Mouse (Mus musculus) CH12.LX (cell line): ENCODE results near the gene Scamp2. TPM values are rescaled to one million over a fixed set of nuclear protein-coding genes. Genes with fewer than 3 reads are reported as not detected.

Source experiments
- DNase-seq: peaks from one replicate; pipeline ENCODE4 v3.0.0-alpha.2; 2013; ENCODE audit errors: extremely low read depth
- H3K27ac ChIP-seq: 2 replicates; pipeline ENCODE4 v1.5.1; 2012; ENCODE audit warnings: low read depth, mild to moderate bottlenecking, control low read depth, moderate library complexity; ENCODE audit not compliant: insufficient read depth
- H3K27me3 ChIP-seq: replicated peaks from 2 replicates; pipeline ENCODE3; 2012; ENCODE audit warnings: inconsistent platforms
- H3K36me3 ChIP-seq, 2 experiments: replicated peaks in 1 of 2; 2 replicates each; pipeline versions ENCODE3 to v1.6.1; 2012; ENCODE audit warnings: inconsistent platforms in 1 of 2, low read length in 1 of 2, mild to moderate bottlenecking in 1 of 2, mixed read lengths in 1 of 2, moderate library complexity in 1 of 2; ENCODE audit not compliant: control insufficient read depth in 1 of 2, insufficient read depth in 1 of 2
- H3K4me1 ChIP-seq, 2 experiments: 2 replicates each; pipeline ENCODE4 v1.6.1; 2012; ENCODE audit warnings: inconsistent platforms in 1 of 2, moderate library complexity in 1 of 2; ENCODE audit not compliant: insufficient read depth in 2 of 2, control insufficient read depth in 1 of 2
- H3K4me2 ChIP-seq: 2 replicates; pipeline ENCODE4 v1.6.1; 2012; ENCODE audit warnings: low read depth, mild to moderate bottlenecking, control low read depth; ENCODE audit not compliant: poor library complexity, insufficient read depth, severe bottlenecking
- H3K4me3 ChIP-seq, 3 experiments: fragments of 150-350 bp in 1 of 3; sonication (generic) in 1 of 3; replicated peaks in 1 of 3; 2 replicates each; pipeline versions ENCODE3 to v1.5.1; 2011 to 2012; ENCODE audit warnings: low read depth in 2 of 3, low read length in 2 of 3, mild to moderate bottlenecking in 2 of 3, moderate library complexity in 2 of 3, control low read depth in 1 of 3, improper control_type of control experiment in 1 of 3, inconsistent platforms in 1 of 3, mixed read lengths in 1 of 3; ENCODE audit not compliant: poor library complexity in 1 of 3
- H3K79me2 ChIP-seq: replicated peaks from 2 replicates; pipeline ENCODE4 v1.6.1; 2012; ENCODE audit warnings: mild to moderate bottlenecking, moderate library complexity; ENCODE audit not compliant: control insufficient read depth, poor library complexity, insufficient read depth, severe bottlenecking; ENCODE audit errors: extremely low read depth
- H3K9ac ChIP-seq: 2 replicates; pipeline ENCODE4 v1.6.1; 2012; ENCODE audit warnings: low read depth, mild to moderate bottlenecking, control low read depth, moderate library complexity; ENCODE audit not compliant: insufficient read depth
- H3K9me3 ChIP-seq: replicated peaks from 2 replicates; pipeline ENCODE3; 2012; ENCODE audit warnings: low read length, inconsistent platforms, mixed read lengths
- BHLHE40 ChIP-seq: IDR thresholded peaks from 2 replicates; pipeline ENCODE4 v1.6.1; 2011; ENCODE audit warnings: mild to moderate bottlenecking, low read depth, low read length, improper control_type of control experiment
- CHD1 ChIP-seq: IDR thresholded peaks from 2 replicates; pipeline ENCODE4 v1.6.1; 2012; ENCODE audit warnings: low read depth, low read length, improper control_type of control experiment, inconsistent platforms
- CTCF ChIP-seq, 2 experiments: IDR thresholded peaks in 1 of 2; conservative IDR thresholded peaks in 1 of 2; 2 replicates each; pipeline ENCODE4 v1.5.1; 2011 to 2012; ENCODE audit warnings: low read depth in 2 of 2, low read length in 2 of 2, improper control_type of control experiment in 1 of 2, inconsistent platforms in 1 of 2, mild to moderate bottlenecking in 1 of 2, moderate library complexity in 1 of 2
- ELF1 ChIP-seq: IDR thresholded peaks from 2 replicates; pipeline ENCODE4 v1.6.1; 2014; ENCODE audit warnings: low read depth, mild to moderate bottlenecking, inconsistent platforms, low read length, improper control_type of control experiment
- EP300 ChIP-seq: IDR thresholded peaks from 2 replicates; pipeline ENCODE4 v1.6.1; 2011; ENCODE audit warnings: low read length, improper control_type of control experiment
- ETS1 ChIP-seq: conservative IDR thresholded peaks from 2 replicates; pipeline ENCODE4 v1.6.1; 2012; ENCODE audit warnings: low read depth, mild to moderate bottlenecking, inconsistent platforms, low read length, improper control_type of control experiment, moderate library complexity
- HCFC1 ChIP-seq: IDR thresholded peaks from 2 replicates; pipeline ENCODE4 v1.6.1; 2012; ENCODE audit warnings: low read depth, mild to moderate bottlenecking, inconsistent platforms, low read length, improper control_type of control experiment
- IRF4 ChIP-seq: IDR thresholded peaks from 2 replicates; pipeline ENCODE4 v1.6.1; 2014; ENCODE audit warnings: low read depth, mild to moderate bottlenecking, inconsistent platforms, low read length, improper control_type of control experiment
- JUN ChIP-seq: IDR thresholded peaks from 2 replicates; pipeline ENCODE4 v1.6.1; 2011; ENCODE audit warnings: low read depth, mild to moderate bottlenecking, low read length, improper control_type of control experiment, moderate library complexity; ENCODE audit not compliant: insufficient read depth
- JUND ChIP-seq: conservative IDR thresholded peaks from 2 replicates; pipeline ENCODE4 v1.6.1; 2011; ENCODE audit warnings: low read depth, low read length, improper control_type of control experiment
- KAT2A ChIP-seq: IDR thresholded peaks from 2 replicates; pipeline ENCODE4 v1.6.1; 2012; ENCODE audit warnings: low read length, improper control_type of control experiment, inconsistent platforms; ENCODE audit not compliant: insufficient replicate concordance
- MAFK ChIP-seq: IDR thresholded peaks from 2 replicates; pipeline ENCODE4 v1.6.1; 2011; ENCODE audit warnings: low read length, improper control_type of control experiment; ENCODE audit not compliant: insufficient replicate concordance
- MAX ChIP-seq: IDR thresholded peaks from 2 replicates; pipeline ENCODE4 v1.6.1; 2011; ENCODE audit warnings: low read length, improper control_type of control experiment
- MAZ ChIP-seq: IDR thresholded peaks from 2 replicates; pipeline ENCODE4 v1.6.1; 2012; ENCODE audit warnings: low read depth, mild to moderate bottlenecking, inconsistent platforms, low read length, improper control_type of control experiment, moderate library complexity
- MXI1 ChIP-seq: IDR thresholded peaks from 2 replicates; pipeline ENCODE4 v1.6.1; 2011; ENCODE audit warnings: mild to moderate bottlenecking, low read depth, low read length, improper control_type of control experiment
- PAX5 ChIP-seq: IDR thresholded peaks from 2 replicates; pipeline ENCODE4 v1.6.1; 2012; ENCODE audit warnings: low read length, inconsistent platforms, mixed read lengths
- POLR2A ChIP-seq: IDR thresholded peaks from 2 replicates; pipeline ENCODE4 v1.6.1; 2011; ENCODE audit warnings: low read depth, mild to moderate bottlenecking, improper control_type of control experiment, low read length
- POLR2AphosphoS2 ChIP-seq: IDR thresholded peaks from 2 replicates; pipeline ENCODE4 v1.6.1; 2011; ENCODE audit warnings: low read depth, low read length, improper control_type of control experiment
- RAD21 ChIP-seq: IDR thresholded peaks from 2 replicates; pipeline ENCODE4 v1.6.1; 2011; ENCODE audit warnings: low read depth, mild to moderate bottlenecking, low read length, improper control_type of control experiment, moderate library complexity
- RCOR1 ChIP-seq: conservative IDR thresholded peaks from 2 replicates; pipeline ENCODE4 v1.6.1; 2012; ENCODE audit warnings: low read depth, mild to moderate bottlenecking, inconsistent platforms, low read length, improper control_type of control experiment
- SIN3A ChIP-seq: IDR thresholded peaks from 2 replicates; pipeline ENCODE4 v1.6.1; 2012; ENCODE audit warnings: low read length, improper control_type of control experiment, inconsistent platforms
- TBP ChIP-seq: conservative IDR thresholded peaks from 2 replicates; pipeline ENCODE4 v1.6.1; 2011; ENCODE audit warnings: low read depth, low read length, improper control_type of control experiment
- UBTF ChIP-seq: IDR thresholded peaks from 2 replicates; pipeline ENCODE4 v1.6.1; 2012; ENCODE audit warnings: low read depth, mild to moderate bottlenecking, inconsistent platforms, low read length, improper control_type of control experiment, moderate library complexity
- USF1 ChIP-seq: IDR thresholded peaks from 2 replicates; pipeline ENCODE4 v1.6.1; 2014; ENCODE audit warnings: low read depth, mild to moderate bottlenecking, inconsistent platforms, low read length, improper control_type of control experiment
- USF2 ChIP-seq: conservative IDR thresholded peaks from 2 replicates; pipeline ENCODE4 v1.6.1; 2011; ENCODE audit warnings: low read depth, low read length, improper control_type of control experiment
- ZC3H11A ChIP-seq: IDR thresholded peaks from 2 replicates; pipeline ENCODE4 v1.6.1; 2012; ENCODE audit warnings: low read depth, mild to moderate bottlenecking, inconsistent platforms, low read length, improper control_type of control experiment
- ZKSCAN1 ChIP-seq: IDR thresholded peaks from 2 replicates; pipeline ENCODE4 v1.6.1; 2012; ENCODE audit warnings: low read depth, inconsistent platforms, low read length, improper control_type of control experiment, borderline replicate concordance
- ZMIZ1 ChIP-seq: IDR thresholded peaks from 2 replicates; pipeline ENCODE4 v1.6.1; 2012; ENCODE audit warnings: low read depth, mild to moderate bottlenecking, inconsistent platforms, low read length, improper control_type of control experiment
- dilution Hi-C: fragments of 300-500 bp; cut with MboI; formaldehyde crosslinking; loops from 2 replicates; pipeline ENCODE4 v1.14.3; 2020; ENCODE audit warnings: low sequenced_read_pairs; ENCODE audit not compliant: extremely low pct_unique_long_range_greater_than_20kb, extremely low pct_ligation_motif_present
- in situ Hi-C: fragments of 300-500 bp; cut with MboI; formaldehyde crosslinking; loops from 3 replicates; pipeline ENCODE4 v1.14.3; 2019; ENCODE audit warnings: low sequenced_read_pairs, low pct_ligation_motif_present, low pct_unique_long_range_greater_than_20kb, mixed read lengths
- polyA plus RNA-seq: library from polyadenylated mRNA; unstranded; fragments of >175 nt; gene quantifications from 2 replicates; pipeline ENCODE4 v1.2.1, GENCODE M21; 2012; ENCODE audit warnings: low read depth; ENCODE audit not compliant: insufficient read length
- total RNA-seq, 2 experiments: library from RNA; depleted of rRNA; stranded (reverse); fragments of 300-350 nt in 1 of 2; fragments of >200 nt in 1 of 2; gene quantifications; 2 replicates each; pipeline ENCODE4 v1.2.3; 2012 to 2014

Gene Scamp2
- total and polyA plus RNA-seq, 3 experiments = 46.4 to 91.6 (median 52.2) TPM

DNA sequence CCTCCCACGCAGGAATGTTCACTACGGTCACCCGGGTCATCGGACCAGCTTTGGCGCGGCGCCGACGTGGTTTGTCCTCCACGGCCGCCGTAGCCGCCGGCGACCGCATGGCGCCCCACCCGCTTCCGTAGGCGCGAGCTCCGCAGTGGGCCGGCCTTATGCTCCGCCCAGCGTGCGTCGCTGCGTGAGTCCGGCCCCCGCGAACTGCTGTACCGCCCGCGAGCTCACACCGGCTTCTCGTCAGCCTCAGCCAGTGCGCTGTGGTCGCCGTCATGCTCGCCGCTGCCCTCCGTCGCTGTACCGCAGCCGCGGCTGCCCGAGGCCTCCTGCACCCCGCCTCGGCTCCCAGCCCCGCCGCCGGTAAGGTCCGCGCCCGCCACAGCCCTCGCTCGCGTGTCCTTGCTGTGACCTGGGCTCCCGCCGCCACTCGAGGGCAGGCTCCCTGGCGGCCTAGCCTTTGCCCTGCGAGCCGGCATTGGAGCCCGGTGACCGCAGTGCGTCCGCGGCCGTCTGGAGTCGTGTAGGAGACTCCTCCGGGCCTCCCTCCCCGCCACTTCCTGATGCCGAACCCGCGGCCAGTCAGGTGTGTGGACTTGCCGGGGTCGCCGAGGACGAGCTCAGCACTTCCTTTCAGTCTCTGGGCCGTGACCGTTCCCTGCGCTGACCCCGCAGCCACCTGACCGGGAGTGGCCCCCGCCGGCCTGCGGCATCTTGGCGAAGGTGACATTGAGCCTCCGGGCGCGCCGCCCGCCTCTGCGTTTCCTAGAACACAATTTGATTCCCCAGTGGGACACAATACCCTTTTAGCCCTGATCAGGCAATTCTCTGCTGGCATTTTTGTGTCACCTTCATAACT is 39.5 kb upstream of the Scamp2 start, which contains the start of gene Cox5a (continued):
- TF ChIP-seq POLR2AphosphoS2 (peak; percentile 87), HCFC1 (peak; percentile 85), KAT2A (peak; percentile 71; the same call in 1 of the 2 replicates), RAD21 (no peak), ZMIZ1 (peak; percentile 96), UBTF (peak; percentile 46), IRF4 (peak; percentile 19; the same call in 1 of the 2 replicates), RCOR1 (no peak), EP300 (no peak), CHD1 (no peak), JUN (no peak), MAFK (no peak)

DNA sequence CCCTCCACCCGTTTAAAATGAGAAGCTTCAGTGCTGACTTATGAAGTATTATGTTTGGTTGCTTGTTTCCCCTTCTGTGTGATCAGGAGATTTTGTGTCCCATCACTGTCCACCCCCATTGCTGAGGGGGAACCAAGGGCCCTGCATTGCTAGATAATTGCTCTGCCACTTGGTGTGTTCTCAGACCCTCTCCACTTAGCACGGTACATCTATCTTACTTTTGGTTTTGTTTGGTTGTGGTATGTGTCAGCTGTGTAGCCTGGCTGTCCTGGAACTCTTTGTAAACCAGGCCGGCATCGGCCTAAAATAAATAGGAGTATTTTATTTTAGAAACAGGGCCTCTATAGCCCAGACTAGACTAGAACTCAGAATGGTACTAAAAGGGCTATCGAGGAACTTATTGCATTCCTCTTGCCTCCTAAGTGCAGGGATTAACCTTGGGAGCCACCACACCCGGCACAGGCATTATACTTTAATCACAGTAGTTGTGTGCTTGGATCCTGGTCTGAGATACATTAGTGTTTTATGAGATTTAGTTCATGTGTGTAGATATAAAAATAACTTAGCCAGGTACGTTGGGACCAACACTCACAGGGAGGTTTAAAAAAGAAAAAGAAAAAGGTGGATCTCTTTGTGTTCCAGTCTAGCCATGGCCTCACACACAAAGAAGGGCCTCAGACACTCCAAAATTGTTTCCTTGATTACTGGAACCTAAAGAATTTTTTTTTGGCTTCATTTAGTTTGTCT is 38.5 kb upstream of the Scamp2 start:
- H3K9ac ChIP-seq = peak overlapping the region; percentile 90
- DNase-seq = no peak
- peak overlapping the region; percentile 97 for H3K4me2 ChIP-seq
- no peaks in the 10 kb centered on the region for H3K9me3 ChIP-seq
- in situ Hi-C loops = loop anchor here (5.0 kb wide), 1 partner anchor 130 kb away; the partner anchor contains the start of gene Csk
- TF ChIP-seq JUND = no peak
- peak; percentile 66 for TF ChIP-seq SIN3A
- TF ChIP-seq, all 38 proteins: peak for 1
- Histone ChIP-seq H3K4me1 (peaks cover 0 to 41% of the 10 kb centered on the region in 2 experiments; a peak in 2 of 4 replicates), H3K27me3 (no peaks in the 10 kb centered on the region), H3K4me3 (peak overlapping the region; percentile 88 to 99 (median 89)), H3K79me2 (peaks cover 54% of the 10 kb centered on the region), H3K36me3 (peaks cover 0 to 12% of the 10 kb centered on the region in 2 experiments), H3K27ac (no peak overlapping the region)
- dilution Hi-C loops = no loop called here

DNA sequence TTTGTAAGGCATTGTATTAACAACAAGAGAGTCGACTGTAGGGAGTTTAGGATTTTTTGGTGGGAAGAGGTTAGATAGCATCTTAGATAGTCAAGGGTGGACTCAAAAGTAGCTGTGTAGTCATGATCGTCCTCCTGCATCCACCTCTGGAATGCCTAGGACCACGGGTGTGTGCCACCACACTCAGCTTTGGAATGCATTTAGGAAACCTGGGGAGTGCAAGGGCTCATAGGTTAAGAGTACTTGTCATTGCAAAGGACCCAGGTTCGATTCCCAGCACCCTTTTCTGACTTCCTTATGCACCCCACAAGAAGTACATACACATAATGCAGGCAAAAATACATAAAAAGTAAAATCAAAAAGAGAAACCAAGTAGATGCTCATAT is 37.9 kb upstream of the Scamp2 start:
- dilution Hi-C loops = no loop called here
- peak overlapping the region; percentile 90 for H3K9ac ChIP-seq
- no peaks in the 10 kb centered on the region for H3K9me3 ChIP-seq
- no peak overlapping the region for H3K27ac ChIP-seq
- H3K4me1 ChIP-seq = peaks cover 0 to 40% of the 10 kb centered on the region in 2 experiments; a peak in 2 of 4 replicates
- H3K79me2 ChIP-seq = peaks cover 57% of the 10 kb centered on the region
- H3K4me3 ChIP-seq = peak overlapping the region in 2 of 3 experiments; percentile 88 to 89
- peak overlapping the region; percentile 97 for H3K4me2 ChIP-seq
- no peak for DNase-seq
- TF ChIP-seq IRF4 (no peak), MXI1 (no peak), ZC3H11A (no peak), JUND (no peak), ZKSCAN1 (no peak), ETS1 (no peak), USF2 (no peak), POLR2A (no peak), CTCF (conservative IDR thresholded peaks at IDR 0.05 in 1 of 2, IDR thresholded peaks at IDR 0.05 in 1 of 2; ENCODE audit: low read depth in 2 of 2, low read length in 2 of 2) (no peak), USF1 (no peak), MAZ (no peak), ELF1 (no peak), PAX5 (no peak), MAX (no peak), TBP (no peak), ZMIZ1 (no peak), BHLHE40 (no peak), UBTF (no peak)
- TF ChIP-seq, all 38 proteins: peak for 0
- Histone ChIP-seq H3K27me3 (no peaks in the 10 kb centered on the region), H3K36me3 (peaks cover 0 to 13% of the 10 kb centered on the region in 2 experiments)
- in situ Hi-C loops = loop anchor here (5.0 kb wide), 1 partner anchor 129 kb away; the partner anchor contains the start of gene Csk
